Mouse (Mus musculus) T-helper 17 cell (primary cell): ENCODE measurements around the gene H3f3b.

Experiments used
- in situ Hi-C, 2 experiments: fragments of 300-600 bp; cut with MboI, MseI; formaldehyde crosslinking; loops; 1 replicate in 1 of 2; 2 replicates in 1 of 2; pipeline ENCODE4 v1.15.1; 2025; ENCODE audit warnings: high pct_unique_total_duplicates in 2 of 2

Gene H3f3b

DNA sequence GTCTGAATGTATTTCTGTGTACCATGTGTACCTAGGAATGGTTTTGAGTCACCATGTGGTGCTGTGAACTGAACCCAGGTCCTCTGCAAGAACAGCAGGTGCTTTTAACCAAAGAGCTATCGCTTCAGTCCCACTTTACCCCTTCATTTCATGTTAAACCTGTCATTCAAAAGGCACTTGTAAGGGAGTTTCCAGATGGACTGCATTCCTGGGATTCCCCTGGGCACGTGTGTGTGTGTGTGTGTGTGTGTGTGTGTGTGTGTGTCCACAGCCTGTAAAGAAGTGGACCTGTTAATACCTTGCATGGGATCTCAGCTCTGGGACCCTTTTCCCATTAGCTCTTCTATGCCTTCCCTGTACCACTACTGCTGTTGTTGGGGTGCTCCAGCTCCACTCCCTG, 21.8 kb upstream of the H3f3b start:
- in situ Hi-C loops: no loop called here

DNA sequence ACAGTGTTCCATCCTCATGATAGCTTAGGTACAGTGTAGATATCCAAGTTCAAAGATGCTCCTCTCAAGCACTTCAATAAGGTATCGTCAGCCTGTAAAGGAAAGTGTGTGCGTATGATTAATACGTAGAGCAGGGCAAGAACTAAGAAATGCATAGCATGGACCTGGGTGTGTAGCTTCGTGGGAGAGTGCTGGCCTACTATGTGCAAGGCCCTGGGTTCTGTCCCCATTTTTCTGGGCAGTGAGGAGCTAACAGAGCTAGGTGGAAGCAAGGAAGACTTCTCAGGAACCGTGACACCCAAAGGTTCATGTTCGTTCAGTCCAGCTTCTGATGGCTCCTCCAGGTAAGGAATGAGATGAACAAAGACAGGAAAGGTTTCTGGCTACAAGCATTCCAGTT, 17.4 kb upstream of the H3f3b start:
- in situ Hi-C loops: no loop called here

DNA sequence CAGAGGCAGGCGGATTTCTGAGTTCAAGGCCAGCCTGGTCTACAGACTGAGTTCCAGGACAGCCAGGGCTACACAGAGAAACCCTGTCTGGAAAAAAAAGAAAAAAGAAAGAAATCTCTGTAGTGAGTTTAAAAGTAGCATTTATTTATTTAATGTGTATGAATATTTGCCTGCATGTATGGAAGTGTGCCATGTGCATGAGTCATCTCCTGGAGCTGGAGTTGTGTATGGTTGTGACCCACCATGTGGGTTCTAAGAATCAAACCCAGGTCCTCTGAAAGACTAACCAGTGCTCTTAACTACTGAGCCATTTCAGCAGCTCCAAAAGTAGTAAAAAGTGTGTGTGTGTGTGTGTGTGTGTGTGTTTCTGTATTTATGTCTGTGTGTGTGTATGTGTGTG, 15.5 kb upstream of the H3f3b start:
- in situ Hi-C loops: no loop called here

DNA sequence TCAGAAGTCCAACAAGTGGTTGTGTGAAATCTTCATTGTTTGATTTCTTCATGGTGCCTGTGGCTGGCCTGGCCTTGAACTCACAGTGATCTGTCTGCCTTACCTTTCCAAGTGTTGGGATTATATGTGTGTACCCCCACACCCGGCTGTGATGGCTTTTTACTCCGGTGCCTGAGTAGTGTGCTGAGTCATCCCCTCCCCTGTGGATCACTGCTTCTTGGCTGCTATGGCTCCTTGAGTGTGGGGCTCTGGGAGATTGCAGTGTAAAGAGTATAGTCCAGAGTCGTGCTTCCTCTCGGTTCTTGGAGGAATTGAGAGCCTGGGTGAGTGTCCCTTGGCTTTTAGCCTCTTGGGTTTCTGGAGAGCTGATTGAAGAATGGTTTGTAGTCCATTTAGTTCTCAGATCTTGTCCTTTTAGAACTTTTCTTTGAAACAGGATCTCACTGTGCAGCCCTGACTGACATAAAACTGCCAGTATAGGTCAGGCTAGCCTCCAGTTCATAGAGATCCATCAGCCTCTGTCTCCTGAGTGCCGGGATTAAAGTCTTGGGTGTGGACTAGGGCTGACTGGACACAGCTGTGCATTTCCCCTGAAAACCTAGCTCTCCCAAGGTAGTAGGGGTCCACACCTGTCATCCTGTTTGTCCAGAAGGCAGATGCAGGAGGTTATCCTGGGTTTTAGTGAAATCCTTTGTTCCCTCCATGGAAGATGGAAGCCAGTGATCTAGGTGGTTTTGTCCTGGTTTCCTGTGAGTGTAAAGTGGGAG, 14.8 kb upstream of the H3f3b start:
- in situ Hi-C loops: no loop called here

DNA sequence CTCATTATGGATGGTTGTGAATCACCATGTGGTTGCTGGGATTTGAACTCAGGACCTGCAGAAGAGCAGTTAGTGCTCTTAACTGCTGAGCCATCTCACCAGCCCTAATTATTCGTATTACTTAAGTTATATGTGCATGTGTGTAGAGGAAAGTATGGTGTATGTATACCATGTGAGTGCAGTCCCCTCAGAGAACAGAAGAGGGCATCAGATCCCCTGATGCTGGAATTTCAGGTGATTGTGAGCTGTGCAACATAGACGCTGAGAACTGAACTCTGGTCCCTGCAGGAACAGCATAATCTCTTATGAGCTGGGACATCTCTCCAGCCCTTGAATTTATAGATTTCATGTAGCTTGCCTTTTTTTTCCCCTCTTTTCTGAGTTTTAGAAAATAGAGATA, 14.1 kb upstream of the H3f3b start:
- in situ Hi-C loops: no loop called here

DNA sequence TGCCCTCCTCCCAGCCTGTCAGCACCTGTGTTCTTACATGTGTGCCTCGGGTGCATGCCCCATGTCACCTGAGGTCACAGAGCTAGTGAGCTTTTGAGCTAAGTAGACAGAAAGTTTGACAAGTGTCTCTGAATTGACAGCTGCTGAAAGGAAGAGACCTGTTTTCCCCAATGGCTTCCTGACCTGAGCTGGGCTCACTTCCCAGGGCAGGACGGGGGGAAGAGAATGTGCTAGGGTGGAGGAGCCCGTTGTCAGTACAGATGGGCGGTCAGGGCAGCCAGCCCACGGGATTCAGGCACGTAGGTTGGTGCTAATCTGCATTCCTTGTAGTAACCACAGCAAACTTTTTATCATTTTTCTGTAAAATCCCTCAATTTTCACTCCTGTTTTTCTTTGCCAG, 12.8 kb upstream of the H3f3b start:
- in situ Hi-C loops: no loop called here

DNA sequence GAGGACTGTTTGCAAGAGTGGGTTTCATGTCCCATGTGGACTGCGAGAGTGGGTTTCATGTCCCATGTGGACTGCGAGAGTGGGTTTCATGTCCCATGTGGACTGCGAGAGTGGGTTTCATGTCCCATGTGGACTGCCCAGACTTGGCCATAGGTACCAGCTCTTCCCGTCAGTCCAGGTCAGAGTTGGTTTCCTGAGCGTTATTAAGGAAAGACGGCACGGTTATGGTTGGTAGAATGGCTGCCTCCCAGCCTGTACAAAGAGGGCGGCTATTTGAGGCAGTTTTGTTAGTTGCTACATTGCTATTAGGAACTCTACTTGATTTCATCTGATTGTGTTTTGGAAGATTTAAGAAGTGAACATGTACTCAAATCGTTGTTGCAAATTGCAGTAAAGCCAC, 10.1 kb upstream of the H3f3b start:
- in situ Hi-C loops: no loop called here

DNA sequence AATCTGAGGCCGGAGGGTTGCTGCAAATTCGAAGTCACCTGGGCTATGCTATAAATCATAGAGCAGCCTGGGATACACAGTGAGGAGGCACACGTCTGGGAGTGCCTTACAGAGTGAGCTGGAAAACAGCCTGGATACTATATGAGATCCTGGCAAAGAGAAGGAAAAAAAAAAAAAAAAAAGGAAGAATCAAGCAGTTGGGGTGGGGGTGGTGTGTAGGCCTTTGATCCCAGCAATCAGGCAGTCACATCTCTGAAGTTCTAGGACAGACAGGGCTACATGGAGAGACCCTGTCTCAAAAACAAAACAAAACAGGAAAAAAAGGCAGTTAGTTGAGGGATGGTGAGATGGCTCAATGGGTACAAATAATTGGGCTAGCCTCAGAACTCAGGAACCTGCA, 8.9 kb upstream of the H3f3b start:
- in situ Hi-C loops: no loop called here

DNA sequence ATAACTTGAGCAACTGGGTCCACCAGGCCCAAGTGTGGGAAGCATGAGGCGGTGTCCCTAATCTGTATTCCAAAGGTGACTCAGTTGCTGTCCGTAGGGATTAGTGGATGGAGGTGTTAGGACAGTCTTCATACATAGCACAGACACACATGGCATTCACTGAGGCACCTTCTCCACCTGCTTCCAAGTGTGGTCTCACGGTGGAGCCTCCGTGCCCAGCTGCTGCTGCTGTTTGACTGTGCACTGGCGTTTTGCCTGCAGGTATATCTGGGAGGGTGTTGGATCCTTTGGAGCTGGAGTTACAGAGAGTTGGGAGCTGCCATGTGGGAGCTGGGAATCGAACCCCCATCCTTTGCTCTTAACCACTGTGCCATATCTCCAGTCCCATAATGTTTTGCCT, 6.8 kb upstream of the H3f3b start:
- in situ Hi-C loops: loop anchor here in 1 of 2 experiments (5.0 kb wide), 1 partner anchor 43 kb away; the partner anchor contains the start of gene Unc13d

DNA sequence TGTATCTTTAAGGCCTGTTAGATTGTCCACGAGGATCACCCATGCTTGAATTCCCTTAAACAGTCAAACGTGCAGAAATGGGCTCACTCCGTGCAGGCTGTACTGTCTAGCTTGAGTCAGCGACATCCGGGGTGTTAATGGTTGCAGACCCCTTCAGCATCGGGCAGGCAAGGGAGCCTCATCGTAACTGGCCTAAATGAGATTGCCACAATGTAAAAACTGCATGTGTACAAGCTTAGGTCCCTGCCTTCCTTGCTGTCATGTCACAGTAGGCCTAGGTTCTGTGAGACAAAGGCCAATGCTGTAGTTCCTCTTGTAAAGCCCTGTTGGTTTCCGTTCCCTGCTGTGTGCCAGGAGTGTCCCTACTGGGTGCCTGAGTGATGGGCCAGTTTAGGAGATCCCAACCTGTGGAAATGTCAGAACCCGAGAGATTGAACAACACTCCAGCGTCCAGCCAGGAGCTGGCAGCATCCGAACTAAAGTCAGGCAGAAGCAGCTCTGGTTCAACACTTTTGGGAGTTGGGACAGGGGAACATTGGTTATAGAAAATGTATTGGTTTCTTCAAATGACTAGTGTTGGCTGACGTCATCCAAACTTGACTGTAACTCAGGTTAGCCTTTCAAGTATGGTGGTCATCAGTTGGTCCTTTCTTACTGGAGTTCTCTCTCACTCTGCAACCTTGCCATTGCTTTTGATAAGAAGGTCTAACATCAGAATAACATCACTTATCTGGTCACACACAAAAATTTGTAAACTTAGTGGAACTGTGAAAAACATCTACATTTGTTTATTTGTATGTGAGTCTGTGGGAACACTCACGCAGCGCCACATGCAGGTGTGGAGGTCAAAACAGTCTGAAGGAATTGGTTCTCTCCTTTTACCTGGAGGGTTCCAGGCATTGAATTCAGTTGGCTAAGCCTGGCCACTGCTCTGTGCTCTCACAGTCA, 3.4 kb upstream of the H3f3b start:
- in situ Hi-C loops: loop anchor here in 1 of 2 experiments (5.0 kb wide), 1 partner anchor 46 kb away; the partner anchor contains the start of gene Unc13d

DNA sequence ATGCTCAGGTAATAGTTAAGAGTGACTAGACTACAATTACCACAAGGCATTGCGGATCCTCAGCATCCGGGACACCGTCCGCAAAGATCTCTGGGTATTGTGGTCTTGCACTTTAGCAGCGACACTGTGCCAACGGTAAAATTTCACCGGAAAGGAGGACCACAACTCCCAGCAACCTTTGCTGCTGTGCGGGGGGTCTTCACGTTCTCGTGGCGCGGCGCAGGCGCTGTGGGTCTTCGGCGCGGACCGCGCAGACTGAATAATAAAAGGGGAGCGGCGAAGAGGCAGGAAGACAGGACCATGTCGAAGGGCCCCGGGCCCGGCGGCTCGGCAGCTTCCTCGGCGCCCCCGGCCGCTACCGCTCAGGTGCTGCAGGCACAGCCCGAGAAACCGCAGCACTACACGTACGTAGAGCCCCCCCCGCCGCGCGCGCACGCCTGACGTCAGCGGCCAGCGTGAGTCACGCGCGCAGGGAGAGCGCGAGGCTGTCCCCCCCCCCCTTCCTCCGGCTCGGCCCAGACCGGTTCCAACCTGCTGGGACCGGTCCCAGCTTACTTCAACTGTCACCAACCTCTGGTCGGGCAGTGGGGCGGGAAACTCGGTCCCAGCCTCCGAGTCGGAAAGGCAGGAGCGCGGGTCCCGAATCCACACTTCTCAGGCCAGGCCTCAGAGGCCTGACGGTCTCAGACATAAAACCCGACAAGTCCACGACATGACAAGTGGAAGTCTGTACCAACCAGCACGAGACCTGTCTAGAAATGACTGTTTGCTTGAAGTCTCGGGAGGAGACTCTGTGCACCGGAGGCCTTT, 2.5 kb upstream of the H3f3b start, which contains the start of gene Unk:
Gene Unk, plus strand, starts transcription at position 235 of the 810 bp plus-strand sequence.
- in situ Hi-C loops: loop anchor here in 1 of 2 experiments (5.0 kb wide), 1 partner anchor 47 kb away; the partner anchor contains the start of gene Unc13d

DNA sequence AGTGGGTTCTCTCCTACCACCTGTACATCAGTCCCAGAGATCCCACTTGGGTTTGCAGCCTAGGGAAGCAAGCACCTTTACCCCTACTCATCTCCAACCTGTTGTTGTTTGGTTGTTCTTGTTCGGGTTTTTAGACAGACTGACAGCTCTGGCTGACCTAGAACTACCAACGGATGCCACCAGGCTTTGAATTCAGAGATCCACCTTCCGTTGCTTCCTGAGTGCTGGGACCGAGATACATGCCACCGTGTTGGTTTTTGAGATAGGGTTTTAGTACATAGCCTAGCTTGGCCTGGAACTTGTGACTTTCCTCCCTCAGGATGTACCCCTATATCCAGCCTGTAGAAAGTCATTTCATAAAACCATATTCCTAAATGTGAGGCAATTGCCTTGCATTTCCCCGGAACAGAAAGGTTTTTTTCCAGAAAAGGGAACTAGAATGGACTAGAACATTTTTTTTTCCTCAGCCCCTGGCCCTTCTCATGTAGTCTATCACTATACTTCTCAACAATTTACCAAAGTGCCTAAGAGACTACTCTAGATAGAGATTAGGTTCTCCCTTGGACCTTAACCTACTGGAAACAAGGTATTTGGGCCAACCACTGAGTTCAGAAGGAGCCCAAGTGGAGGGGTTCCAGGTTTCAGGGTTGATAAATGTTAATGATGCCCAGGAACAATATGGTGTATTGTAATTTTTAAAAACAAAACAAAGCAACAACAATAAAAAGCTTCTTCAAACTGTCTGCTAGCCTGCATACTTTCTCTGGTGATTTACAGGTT, 1.5 kb upstream of the H3f3b start:
- in situ Hi-C loops: loop anchor here (10.0 kb wide), 3 partner anchors 424 to 1986 kb away; partner anchors contain the start of genes Gga3 (in 1 of the 2) and Mrps7 (in 1 of the 2)

DNA sequence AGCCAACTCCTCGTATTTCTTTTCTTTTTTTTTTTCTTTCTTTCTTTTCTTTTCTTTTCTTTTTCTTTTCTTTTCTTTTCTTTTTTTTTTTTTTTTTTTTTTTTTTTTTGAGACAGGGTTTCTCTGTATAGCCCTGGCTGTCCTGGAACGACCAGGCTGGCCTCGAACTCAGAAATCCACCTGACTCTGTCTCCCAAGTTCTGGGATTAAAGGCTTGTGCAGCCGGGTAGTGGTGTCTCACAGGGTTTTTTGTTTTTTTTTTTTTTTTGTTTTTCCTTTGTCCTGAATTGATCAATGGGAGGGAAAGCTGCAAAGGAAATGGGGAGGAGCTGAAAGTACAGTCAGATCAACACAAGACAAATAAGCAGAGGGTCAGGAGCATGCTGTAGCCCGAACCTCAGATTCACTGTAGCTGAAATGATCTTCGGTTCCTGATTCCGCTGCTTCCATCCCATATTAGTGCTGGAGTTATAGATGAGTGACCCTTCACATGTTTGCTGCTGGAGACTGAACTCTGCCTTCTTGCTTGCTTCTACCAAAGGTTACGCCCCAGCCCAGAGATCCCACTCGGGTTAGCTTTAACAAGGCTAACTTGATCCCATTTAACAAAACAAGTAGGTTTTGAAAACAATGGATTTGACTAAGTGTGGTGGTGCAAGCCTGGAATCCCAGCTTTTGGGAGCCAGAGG, 559 bp upstream of the H3f3b start:
- in situ Hi-C loops: loop anchor here (10.0 kb wide), 3 partner anchors 424 to 1986 kb away; partner anchors contain the start of genes Gga3 (in 1 of the 2) and Mrps7 (in 1 of the 2)

DNA sequence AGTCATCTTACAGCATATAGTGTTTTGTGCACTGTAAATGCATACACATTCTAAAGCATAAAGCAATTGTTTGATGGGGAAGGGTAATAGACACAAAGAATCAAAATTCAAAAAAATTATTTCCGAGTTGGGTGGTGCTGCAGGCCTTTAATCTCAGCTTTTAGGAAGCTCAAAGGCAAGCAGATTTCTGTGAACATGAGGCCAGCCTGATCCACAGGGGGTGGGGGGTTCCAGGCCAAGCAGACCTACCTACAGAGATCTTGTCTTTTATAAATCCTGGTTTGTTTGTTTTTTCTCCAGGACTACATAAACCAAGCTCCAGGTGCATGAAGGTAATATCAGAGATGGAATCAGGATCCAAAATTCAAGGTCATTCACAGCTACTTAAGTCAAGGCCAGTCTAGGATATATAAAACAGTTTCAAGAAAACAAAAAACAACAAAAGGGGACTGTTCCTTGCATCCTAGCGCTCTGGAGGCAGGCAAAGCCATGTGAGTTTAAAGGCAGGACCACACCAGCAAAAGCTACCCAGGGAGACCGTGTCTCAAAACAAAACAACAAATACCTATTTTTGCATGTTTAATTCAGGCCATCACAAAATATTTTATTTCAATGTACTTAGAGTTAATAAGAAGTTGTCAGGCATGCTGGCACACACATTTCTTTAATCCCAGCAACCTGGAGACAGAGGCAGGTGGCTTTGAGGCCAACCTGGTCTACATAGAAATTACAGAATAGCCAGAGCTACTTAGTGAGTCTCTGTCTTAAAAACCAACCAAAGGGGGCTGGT, 2.5 kb downstream of the H3f3b start:
- in situ Hi-C loops: loop anchor here (10.0 kb wide), 3 partner anchors 420 to 1990 kb away; partner anchors contain the start of genes Gga3 (in 1 of the 2) and Mrps7 (in 1 of the 2)

DNA sequence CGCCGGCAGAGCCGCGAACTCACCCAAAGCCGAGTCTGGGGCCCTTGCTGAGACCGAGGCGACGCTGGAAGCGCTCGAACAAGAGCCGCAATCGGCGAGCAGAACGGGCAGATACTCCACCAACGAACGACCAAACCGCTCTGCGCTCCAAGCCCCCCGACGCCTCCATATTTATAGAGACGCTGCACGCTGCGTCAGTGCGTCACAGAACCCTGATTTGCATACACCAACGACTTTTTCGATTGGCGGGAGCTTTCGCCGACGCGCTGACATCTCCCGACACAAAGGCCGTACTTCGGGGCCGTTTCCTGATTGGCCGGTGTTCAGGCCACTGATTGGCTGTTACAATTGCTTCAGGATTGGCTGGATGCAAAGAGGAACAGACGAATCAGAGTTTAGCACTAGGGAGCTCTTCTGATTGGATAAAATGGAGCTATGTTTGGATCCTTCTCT, 3.4 kb downstream of the H3f3b start:
- in situ Hi-C loops: loop anchor here (10.0 kb wide), 3 partner anchors 420 to 1990 kb away; partner anchors contain the start of genes Gga3 (in 1 of the 2) and Mrps7 (in 1 of the 2)

DNA sequence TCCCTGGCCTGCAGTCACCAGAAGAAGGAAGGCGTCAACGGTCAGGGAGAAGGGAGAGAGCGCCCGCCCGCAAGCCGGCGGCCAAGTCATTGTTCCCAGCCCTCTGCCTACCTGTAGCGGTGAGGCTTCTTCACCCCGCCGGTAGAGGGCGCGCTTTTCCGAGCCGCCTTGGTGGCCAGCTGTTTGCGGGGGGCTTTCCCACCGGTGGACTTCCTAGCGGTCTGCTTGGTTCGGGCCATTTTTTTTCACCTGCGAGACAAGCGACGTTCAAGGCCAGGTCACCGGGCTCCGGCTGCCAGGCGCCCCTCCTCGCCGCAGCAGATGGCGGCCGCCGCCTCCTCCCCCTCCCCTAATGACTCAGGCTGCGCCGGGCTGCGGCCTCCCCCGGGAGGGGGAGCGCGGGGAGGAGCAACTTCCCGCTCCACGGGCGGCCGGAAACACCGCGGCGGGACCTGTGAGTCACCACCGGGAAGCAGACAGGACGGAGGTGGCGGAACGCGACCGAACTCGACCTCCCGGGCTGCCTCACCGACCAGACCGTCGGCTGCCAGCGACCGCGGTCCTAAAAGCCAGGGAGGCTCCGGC, 3.9 kb downstream of the H3f3b start:
- in situ Hi-C loops: loop anchor here (10.0 kb wide), 3 partner anchors 419 to 1991 kb away; partner anchors contain the start of genes Gga3 (in 1 of the 2) and Mrps7 (in 1 of the 2)

DNA sequence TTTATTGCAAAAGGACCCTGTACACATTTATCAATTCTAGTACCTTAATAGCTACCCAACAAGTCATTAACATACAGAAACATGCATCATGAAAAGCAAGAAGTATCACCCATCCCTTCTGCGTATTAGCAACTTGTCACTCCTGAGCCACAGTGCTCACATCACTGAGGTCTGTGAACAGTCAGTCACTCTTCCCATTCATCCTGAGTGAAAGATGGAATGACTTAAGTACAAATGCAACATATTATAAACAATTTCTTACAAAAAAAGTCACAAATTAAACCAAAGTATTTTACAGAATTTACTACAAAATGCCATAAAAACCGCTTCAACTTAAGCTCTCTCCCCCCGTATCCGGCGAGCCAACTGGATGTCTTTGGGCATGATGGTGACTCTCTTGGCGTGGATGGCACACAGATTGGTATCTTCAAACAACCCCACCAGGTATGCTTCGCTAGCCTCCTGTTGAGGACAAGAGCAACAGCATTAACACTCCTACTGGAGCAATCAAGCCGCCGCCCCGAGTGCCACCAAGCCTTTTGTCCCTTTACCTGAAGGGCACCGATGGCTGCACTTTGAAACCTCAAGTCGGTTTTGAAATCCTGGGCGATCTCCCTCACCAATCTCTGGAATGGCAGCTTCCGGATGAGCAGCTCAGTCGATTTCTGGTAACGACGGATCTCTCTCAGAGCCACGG, 4.5 kb downstream of the H3f3b start:
- in situ Hi-C loops: loop anchor here (10.0 kb wide), 3 partner anchors 418 to 1992 kb away; partner anchors contain the start of genes Gga3 (in 1 of the 2) and Mrps7 (in 1 of the 2)
